Mouse (Mus musculus) C2C12 (cell line): ENCODE results near the gene Zmym5.

ENCODE experiments used
- CEBPB ChIP-seq: IDR thresholded peaks from one replicate; pipeline ENCODE4 v1.6.1; 2011; ENCODE audit warnings: low read depth, mild to moderate bottlenecking, control low read depth, moderate library complexity
- CTCF ChIP-seq: IDR thresholded peaks from one replicate; pipeline ENCODE4 v1.5.1; 2011; ENCODE audit not compliant: control insufficient read depth, insufficient read depth, insufficient read length
- FOSL1 ChIP-seq: IDR thresholded peaks from one replicate; pipeline ENCODE4 v1.8.0; 2011; ENCODE audit warnings: mild to moderate bottlenecking, low read length; ENCODE audit not compliant: poor library complexity, insufficient read depth, severe bottlenecking
- MAX ChIP-seq: IDR thresholded peaks from one replicate; pipeline ENCODE4 v1.6.1; 2011; ENCODE audit warnings: mild to moderate bottlenecking, control low read depth
- MYOD1 ChIP-seq: IDR thresholded peaks from one replicate; pipeline ENCODE4 v1.6.1; 2011; ENCODE audit warnings: low read depth; ENCODE audit not compliant: control insufficient read depth, insufficient read length
- MYOG ChIP-seq: IDR thresholded peaks from one replicate; pipeline ENCODE4 v1.6.1; 2011; ENCODE audit not compliant: control insufficient read depth, insufficient read length; ENCODE audit errors: extremely low read depth
- USF1 ChIP-seq: IDR thresholded peaks from one replicate; pipeline ENCODE4 v1.6.1; 2011; ENCODE audit warnings: low read depth, mild to moderate bottlenecking, control low read depth, moderate library complexity

DNA sequence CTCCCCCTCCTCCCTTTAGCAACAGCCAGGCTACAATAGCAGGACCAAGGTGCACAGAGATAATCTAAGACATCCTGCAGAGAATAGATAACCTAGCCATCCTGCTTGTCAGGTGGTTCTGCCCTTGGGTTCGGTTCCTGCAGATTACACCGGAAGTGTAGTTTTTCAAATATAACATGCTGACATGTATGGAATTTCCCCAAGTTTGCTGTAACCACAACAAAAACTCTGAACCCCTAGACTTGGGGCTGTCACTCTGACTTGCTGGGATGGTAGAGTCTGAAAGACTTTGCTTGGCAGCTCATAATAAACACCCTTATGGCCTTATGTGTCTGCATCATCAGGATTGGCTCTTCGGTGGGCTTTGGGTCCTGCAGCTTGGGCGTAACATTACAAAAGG lies 5.0 kb upstream of the Zmym5 start:
- TF ChIP-seq CTCF (no peak), MYOD1 (no peak), USF1 (no peak), MAX (no peak), CEBPB (no peak), MYOG (no peak), FOSL1 (no peak)
